Mouse (Mus musculus): ENCODE data around the gene Sema3g. TPM values are rescaled to one million over a fixed set of nuclear protein-coding genes. Genes with fewer than 3 reads are reported as not detected.

Sema3g gene
- 8.8 and 12.8 TPM in 2 replicates for polyA plus RNA-seq (2012; rRNA removed; ENCODE audit: low replicate concordance)

GRCm38 (mm10) chr14:31217666-31218065 is at the start of gene Sema3g:
Sema3g (plus strand) TSS chr14:31217860.

GRCm38 (mm10) chr14:31168425-31168824 is 49.2 kb upstream of the Sema3g start, which contains the start of gene Stab1:
Stab1 (minus strand) TSS chr14:31168641.

DNA sequence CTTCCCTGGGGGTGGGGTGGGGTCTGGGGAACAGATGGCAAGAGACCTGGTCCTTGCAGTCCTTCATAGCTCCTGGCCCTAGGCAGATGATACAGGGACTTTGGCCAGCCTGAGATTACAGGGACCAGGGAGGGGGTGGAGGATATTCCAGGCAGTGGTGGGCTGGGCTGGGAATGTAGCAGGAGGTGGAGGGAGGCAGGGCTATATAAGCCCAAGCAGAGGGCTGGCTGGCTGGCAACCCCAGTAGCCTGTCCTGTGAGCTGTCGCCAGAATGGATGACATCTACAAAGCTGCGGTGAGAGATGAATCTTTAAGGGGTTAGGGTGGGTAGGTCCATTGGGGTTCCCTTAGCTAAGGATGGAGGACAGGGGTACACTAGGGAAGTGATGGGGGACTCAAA is 9.6 kb upstream of the Sema3g start, which contains the start of gene Tnnc1:
Gene Tnnc1, plus strand, starts transcription at position 229 of the 400 bp plus-strand sequence.

DNA sequence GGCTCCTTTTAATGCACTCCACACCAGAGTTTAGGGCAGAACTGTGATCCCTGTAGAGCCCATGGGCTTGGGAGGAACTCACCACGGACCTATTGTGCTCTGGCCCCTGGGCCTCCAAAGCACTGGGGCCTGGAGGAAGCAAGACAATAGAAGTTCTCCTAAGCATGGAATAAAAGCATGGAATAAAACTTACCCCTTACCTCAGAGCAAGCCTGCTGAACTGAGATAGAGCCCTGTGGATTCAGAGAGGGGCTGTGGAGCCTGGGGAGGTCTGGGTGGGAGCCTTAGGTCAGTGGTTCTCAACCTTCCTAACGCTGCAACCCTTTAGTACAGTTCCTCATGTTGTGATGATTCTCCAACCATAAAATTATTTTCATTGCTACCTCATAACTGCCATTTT is 814 bp upstream of the Sema3g start, which contains the start of gene Nisch:
Gene Nisch, minus strand, starts transcription at position 101 of the 400 bp plus-strand sequence.

DNA sequence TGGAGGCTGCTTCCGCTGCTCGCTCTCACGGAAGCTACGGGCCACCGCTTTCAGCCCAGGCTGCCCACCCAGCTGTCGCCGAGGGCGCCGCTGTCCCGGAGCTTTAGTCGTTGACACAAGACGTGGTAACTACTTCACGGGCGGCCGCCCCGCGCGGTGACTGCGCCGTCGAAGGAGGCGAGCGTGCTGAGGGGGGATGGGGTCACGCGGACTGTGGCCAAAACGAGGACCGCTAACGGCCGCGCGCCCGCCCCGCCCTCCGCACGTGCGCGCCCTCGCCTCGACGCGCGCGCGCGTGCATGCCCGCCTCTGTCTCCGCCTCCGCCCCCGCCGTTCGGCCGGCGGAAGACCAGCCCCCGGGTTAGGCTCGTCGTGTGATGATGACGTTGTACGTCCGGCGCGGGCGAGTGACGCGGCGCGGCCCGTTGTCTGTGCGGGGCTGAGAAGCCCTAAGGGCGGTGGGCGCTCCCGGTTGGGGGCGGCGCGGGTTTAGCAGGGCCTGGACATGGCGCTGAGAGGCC is 33.5 kb downstream of the Sema3g start, which contains the start of the genes Phf7 and Bap1:
Gene Phf7, minus strand, starts transcription at position 234 of the 521 bp plus-strand sequence.
Gene Bap1, plus strand, starts transcription at position 367 of the 521 bp plus-strand sequence.

Other genes with a start within 250 kb of the Sema3g start
- 13.0 and 24.7 TPM in 2 replicates for gene Glt8d1, start 216.5 kb upstream of the Sema3g start, polyA plus RNA-seq (2012; rRNA removed; ENCODE audit: low replicate concordance)
- gene Spcs1, start 216.2 kb upstream of the Sema3g start, polyA plus RNA-seq (2012; rRNA removed; ENCODE audit: low replicate concordance): 79.5 and 175 TPM in 2 replicates
- gene Pbrm1, start 198.7 kb upstream of the Sema3g start, polyA plus RNA-seq (2012; rRNA removed; ENCODE audit: low replicate concordance): 12.5 and 15.2 TPM in 2 replicates
- 10.4 and 25.8 TPM in 2 replicates for gene Gnl3, start 198.7 kb upstream of the Sema3g start, polyA plus RNA-seq (2012; rRNA removed; ENCODE audit: low replicate concordance)
- 66.4 and 72.9 TPM in 2 replicates for gene Smim4, start 88.9 kb upstream of the Sema3g start, polyA plus RNA-seq (2012; rRNA removed; ENCODE audit: low replicate concordance)
- 27.5 and 43.4 TPM in 2 replicates for gene Nt5dc2, start 86.8 kb upstream of the Sema3g start, polyA plus RNA-seq (2012; rRNA removed; ENCODE audit: low replicate concordance)
- gene Stab1, start 49.2 kb upstream of the Sema3g start, polyA plus RNA-seq (2012; rRNA removed; ENCODE audit: low replicate concordance): 134 and 138 TPM in 2 replicates
- gene Tnnc1, start 9.5 kb upstream of the Sema3g start, polyA plus RNA-seq (2012; rRNA removed; ENCODE audit: low replicate concordance): 2.7 TPM in 1 of 2 replicates, not detected in the other
- gene Nisch, start 914 bp upstream of the Sema3g start, polyA plus RNA-seq (2012; rRNA removed; ENCODE audit: low replicate concordance): 380 and 433 TPM in 2 replicates
- gene Phf7, start 33.5 kb downstream of the Sema3g start, polyA plus RNA-seq (2012; rRNA removed; ENCODE audit: low replicate concordance): 6.6 and 7.8 TPM in 2 replicates
- 49.3 and 56.2 TPM in 2 replicates for gene Bap1, start 33.6 kb downstream of the Sema3g start, polyA plus RNA-seq (2012; rRNA removed; ENCODE audit: low replicate concordance)
- gene Dnah1, start 106.0 kb downstream of the Sema3g start, polyA plus RNA-seq (2012; rRNA removed; ENCODE audit: low replicate concordance): 0.56 and 1.2 TPM in 2 replicates
- gene Capn7, start 118.8 kb downstream of the Sema3g start, polyA plus RNA-seq (2012; rRNA removed; ENCODE audit: low replicate concordance): 10.3 and 16.2 TPM in 2 replicates
- gene Sh3bp5, start 218.2 kb downstream of the Sema3g start, polyA plus RNA-seq (2012; rRNA removed; ENCODE audit: low replicate concordance): 24.8 and 25.5 TPM in 2 replicates